Mouse (Mus musculus) layer of hippocampus, adult 8-10 months (tissue): ENCODE measurements around the gene Tctex1d1. TPM values are rescaled to one million over a fixed set of nuclear protein-coding genes. Genes with fewer than 3 reads are reported as not detected.

Experiments
- DNase-seq, 2 experiments: peaks; one replicate each; pipeline ENCODE4 v3.0.0; 2022; ENCODE audit warnings: low spot score in 2 of 2
- total RNA-seq, 4 experiments: library from RNA; stranded (reverse); gene quantifications; 2 replicates each; pipeline ENCODE4 v1.2.4; 2022

Gene Tctex1d1
- 1 to 10 TPM in 1 of 4 experiments, under 1 TPM in 2, not detected in 1; 0.37 to 1.3 (median 0.55) TPM for total RNA-seq

DNA sequence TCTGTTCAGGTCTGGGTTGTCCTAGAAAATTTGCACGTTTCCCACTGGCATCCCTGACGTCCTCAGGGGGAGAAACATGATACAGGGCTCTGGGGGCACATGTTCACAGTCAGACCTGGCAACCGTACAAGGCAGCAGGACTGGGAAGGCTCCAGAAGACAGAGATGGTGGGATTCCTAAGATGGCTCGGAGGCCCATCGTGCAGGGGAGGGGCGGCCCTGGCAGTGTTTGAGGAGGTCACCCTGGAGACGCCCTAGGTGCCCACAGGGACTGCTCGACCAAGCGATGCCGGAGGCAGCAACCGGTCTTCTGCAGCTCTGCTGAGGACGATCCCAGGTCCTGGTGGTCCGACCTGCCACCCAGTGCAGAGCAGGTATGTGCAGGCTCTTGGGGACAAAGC, at the start of gene Tctex1d1:
Gene Tctex1d1 (plus strand): TSS at position 167 of the 400 bp plus-strand sequence.
- no peak for DNase-seq

DNA sequence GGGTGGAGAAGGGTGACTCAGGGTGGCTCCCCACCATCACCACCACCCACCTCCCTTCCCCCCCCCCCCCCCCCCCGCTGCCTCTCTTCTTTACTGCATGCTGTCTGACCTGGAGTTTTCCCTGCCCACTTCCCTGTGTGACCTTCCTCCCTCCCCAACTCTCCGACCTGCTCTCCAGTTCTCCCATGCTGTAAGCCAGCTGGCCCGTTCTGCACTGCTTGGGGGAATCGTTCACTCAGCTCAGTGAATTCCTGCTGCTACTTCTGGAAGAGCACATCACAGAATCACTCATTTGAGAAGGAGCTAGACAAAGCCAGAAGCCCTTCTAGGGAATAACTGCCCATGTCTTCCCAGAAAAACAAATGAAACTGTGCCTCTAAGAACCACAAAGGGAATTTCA, 48.9 kb upstream of the Tctex1d1 start:
- DNase-seq: no peak

DNA sequence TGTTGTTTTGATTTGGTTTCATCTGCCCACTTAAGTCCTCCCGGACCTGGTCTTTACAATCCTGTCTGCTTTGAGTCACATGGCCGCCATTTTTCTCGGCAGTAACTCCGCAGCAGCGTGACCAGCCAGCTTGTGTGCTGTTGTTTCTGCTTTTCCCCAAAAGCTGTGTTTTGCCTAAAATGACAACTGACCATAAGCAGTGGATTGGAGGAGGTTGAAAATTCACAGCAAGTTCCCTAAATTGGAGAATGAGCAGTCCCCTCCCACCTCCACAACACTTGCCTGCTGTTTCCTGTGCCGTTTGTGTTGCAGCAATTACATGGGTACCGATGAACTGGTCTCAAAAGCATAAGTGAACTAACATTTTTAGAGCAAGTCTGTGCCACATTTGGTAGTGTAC, 47.7 kb upstream of the Tctex1d1 start:
- DNase-seq: no peak

DNA sequence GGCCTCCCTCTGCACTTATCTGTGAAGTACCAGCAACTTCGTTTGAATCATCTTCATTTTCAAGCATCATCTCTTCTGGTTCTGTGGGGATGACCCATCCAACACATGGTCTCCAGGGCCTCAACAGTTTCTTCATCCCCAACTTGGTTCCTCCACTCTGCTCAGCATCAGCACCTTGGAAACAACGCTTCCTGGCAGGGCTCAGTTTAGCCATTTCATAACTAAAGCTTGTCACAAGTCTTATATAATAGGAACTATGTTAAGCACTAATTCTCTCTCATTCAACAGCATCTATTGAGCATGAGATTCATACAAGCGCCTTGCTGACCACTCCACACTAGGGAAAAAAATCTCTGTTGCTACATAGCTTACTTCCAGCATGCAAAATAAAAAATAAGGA, 38.1 kb upstream of the Tctex1d1 start:
- DNase-seq: no peak

DNA sequence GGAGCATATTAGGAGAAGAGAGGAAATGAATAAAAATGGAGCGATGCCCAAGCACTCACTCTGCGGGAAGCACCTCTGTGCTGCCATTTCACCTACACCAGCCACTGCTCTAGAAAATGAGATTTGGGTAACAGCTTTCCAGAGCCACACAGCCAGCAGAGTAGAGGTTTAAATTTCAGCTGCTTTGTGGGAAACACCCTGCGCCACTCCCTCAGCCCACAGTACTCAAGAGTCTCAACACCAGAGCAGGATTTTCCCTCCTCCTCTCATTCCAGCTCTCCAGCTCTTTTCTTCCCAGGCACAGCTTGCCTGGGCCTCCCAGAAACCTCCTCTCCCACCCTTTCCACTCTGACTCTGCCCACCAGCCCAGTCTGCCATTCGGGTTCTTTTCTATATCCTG, 37.7 kb upstream of the Tctex1d1 start:
- no peak for DNase-seq

DNA sequence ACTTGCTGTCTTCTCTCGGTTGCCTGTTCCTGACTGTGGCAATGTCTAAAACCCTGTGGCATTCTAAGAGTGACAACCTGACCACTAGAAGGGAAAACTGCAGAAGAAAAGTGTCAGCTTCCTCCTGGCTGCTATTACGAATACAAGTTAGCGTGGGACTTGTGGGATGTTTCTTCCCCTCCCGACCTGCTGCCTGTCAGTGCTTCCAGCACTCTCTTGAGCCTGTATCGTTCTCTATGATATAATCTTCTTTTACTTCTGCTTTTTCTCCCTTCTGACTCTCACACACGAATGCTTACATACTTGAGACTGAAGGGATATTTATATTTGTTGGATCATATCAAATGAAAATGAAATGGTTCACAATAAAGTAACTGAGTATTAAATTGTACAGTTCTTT, 34.1 kb upstream of the Tctex1d1 start:
- DNase-seq: no peak

DNA sequence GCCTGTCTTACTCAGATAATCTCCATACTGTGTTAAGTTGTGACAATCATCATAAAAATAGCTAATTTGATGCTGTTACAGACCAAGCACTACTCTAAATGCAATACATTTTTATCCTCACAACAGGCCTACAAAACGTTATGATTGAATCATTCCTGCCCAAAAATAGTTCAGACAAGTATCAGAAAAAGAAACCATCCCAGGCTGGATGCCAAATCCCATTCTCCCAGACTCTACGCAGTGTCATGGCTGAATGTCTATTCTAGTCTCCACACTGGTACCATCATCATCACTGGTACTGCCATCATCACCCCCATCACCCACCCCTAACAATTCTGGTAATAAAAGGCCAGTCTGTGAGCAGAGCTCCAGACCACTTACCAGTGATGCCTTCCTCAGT, 25.9 kb upstream of the Tctex1d1 start:
- no peak for DNase-seq

DNA sequence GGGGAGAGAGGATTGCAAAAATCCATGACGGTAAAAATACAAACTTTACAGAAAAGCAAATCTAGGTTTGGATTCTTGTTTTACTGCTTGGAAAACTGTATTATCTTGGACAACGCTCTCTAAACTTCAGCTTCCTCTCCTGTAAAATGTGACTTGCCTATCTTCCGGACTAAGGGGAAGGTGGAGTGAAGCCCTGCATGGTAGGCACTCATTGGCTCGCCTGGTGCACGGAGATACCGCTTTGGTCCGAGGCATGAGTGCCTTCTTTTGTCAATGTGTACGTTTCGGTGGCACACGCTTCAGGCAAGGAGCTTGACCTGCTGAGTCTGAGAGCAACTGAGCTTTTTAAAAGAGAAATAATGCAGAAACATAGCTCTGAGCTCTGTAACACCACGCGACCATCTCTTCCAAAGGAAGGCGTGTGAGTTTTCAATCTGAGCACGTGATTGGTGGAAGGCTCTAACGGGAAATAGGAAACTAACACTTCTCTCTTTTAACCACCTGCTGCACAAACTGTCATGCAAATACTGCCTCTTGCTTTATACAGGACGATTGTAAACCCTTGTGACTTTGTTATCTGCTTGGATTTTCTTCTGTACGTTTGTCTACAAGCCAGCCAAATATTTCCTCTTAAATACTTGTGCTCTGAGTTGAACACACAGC, 23.0 kb upstream of the Tctex1d1 start:
- DNase-seq: no peak

DNA sequence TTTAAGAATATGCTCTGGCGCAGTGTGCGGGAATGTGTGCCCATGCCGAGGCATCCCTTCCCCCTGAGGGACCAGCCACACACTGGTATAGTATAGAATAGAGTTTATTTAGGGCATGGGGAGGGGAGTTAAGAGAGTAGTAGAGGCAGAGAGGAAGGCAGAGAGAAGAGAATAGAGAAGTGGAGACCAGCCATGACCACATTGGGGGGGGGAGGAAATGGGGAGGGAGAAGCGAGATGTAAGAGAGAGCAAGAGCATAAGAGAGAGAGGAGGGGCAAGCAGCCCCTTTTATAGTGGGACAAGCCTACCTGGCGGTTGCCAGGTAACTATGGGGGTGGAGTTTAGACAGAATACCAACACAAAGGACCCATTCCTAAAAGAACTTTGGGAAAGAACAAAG, 19.0 kb upstream of the Tctex1d1 start:
- no peak for DNase-seq

DNA sequence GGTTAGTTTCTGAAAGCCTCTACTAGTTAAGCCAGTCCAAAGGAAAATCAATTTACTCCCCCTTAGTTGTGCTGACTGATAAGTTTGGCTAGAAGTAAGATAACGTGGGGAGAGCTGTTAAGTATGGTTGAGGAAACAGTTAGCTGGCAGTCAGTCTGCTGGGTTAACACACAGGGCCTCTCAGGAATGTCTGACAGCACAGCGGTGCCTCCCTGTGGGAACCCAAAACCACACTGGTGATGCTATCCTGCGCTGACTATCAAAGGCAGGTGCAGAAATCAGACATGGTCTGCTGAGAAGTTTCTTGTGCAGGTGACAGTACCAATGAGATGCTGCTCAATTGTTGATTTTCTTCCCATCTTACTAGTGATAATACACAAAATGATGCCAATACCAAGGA, 14.2 kb upstream of the Tctex1d1 start:
- DNase-seq: no peak

DNA sequence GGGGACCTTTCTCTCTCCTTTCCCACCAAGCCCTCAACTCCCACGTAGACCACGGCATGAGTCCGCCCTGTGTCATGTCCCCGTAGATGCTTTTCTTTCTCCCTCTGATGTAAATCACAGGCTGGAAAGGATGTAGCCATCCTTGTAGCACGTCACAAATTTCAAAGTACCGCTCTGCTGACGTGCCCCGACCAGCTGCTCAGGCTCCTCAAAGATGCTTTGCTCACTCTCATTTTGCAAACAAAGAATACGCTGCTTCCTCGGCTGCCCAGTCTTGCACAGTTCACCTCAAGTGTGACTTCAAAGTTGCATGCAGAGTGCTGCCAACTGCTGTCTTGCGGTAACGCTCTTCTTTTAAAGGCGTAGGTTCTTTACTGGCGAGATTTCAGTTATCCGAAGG, 10.6 kb upstream of the Tctex1d1 start:
- no peak for DNase-seq

DNA sequence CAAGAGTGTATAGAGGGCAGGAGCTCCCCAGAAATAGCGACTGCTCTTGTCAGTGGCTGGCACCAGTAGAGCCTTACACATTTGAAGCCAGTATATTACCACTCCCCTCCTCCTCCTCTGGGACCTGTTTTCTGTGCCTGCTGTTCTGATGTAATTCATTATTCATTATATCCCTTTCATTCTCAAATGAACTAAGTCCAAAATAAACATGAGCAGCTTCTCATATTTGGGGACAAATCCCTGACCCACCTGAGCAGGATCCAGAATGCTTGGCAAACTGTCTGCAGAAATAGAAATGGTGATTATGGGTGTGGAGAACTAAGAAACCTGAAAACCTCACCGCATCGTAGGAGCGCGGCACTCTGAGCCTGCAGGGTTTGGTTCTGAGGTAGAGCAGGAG, 8.8 kb upstream of the Tctex1d1 start:
- DNase-seq: no peak

DNA sequence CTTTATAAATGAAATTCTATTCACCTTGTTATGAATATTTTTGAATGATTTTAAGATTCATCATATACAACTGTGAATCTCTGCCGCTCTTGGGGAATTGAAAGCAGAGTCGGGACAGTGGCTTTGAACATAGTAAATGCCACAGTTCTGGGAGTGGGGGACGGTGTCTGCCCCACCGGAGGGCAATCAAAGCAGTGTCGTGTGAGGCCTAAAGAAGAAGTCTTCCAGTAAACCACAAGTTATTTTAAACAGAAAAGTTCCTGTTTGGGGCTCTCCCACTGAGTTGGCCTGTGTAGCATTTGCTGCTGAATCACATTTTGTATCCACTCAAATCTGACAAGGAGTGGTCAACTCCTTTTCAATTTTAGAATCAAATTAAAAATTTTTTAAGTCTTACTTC, 7.2 kb upstream of the Tctex1d1 start:
- DNase-seq: no peak

DNA sequence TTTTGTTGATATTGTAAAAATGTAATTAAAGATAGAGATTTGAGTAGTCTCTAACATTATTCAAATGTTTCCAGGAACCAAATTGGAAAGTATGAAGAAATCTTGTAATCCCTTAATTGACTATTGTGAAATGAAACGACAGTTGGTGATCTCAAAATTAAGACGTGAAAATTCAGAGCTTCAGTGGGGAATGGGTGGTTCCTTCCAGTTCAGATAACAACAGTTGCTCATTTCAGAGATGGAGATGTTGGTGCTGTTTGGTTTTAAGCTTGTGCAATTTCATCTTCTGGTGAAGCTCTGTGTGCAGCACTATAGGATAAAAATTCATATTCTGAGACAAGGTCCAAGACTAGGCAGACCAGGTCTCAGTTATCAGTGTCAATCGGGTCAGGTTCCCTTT, 6.3 kb upstream of the Tctex1d1 start:
- no peak for DNase-seq

DNA sequence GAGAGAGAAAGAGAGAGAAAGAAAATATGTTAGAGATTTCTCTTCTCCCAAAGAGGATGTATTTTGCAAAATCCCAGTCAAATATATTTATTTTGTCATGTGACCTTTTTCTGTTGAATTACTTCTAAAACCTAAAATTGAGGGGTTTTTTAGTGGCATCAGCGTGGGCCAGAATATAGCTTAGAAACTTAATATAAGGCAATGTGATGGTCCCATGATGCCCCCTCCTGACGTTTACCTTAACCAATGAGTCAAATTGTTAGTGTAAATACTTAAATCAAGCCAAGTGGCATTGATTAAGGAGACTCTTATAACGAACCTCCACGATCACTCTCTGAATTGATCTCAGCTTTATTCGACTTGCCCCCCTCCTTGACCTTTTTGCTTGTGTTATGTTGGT, 4.2 kb upstream of the Tctex1d1 start:
- no peak for DNase-seq

DNA sequence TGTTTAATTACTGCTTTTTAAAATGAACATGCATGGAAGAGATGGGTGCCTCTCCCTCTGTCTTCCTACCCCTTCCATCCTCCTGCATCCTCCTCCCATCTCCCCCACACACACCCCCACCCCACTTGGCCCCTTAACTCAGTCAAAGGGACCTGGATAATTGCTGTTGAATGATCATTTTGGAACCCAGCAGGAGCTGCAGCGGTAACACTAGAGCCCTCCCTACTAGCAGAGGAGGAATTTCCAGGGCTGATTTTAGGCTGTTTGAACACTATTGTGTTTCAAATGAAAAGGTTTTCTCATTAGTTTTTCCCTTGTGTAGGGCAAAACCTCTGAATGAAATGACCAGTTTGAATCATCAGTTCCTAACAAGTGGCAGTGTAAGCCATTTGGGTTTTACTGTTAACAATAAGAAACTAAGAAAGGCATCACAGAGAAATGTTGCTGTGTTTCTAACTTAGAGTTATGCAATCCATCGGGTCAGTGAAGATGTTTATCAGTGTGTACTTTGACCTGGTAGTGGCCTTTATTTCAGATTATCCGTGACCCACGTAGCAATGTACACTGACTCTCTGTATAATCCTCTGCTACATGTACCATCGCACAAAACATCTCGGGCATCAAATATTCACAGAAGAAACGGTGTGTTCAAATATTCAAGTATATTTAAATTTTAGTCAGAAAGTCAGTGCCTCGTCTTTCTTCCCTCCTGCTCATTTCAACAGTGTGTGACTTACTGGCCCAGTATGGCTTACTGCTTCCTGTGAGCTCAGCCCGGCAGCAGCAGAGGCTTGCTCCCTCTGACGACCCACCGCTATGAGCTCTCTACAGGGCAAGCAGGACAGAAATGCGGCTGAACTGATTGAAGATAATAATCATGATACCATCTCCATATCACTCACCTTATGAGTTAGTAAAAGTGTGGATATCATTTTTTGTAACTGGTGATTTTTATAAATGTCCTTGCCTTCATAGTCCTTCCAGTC, 1.8 kb upstream of the Tctex1d1 start:
- DNase-seq: no peak

DNA sequence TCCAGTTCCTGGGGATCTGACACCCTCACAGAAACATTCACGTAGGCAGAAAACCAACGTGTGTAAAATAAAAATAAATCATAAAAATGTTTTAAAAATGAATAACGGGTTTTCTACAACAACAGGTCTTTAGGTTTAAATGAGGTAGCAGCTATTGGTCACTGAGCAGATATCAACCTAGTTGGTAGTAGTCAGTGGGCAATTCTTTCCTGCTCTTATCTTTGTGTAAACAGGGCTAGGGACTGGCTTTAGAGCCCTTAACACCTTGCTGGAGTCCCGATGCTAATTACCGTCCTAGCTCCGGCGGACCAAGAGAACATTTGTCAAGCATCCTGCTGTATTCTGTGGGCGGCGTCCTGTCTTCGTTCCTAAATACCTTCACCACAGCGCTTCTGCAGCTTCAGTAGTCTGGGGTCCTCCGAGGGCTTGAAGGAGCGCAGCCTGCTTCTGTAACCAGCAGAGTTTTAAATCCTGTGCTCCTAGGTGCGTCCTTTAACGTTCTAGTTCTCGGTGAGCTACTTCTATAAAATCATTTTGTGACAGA, 556 bp upstream of the Tctex1d1 start:
- DNase-seq: no peak

DNA sequence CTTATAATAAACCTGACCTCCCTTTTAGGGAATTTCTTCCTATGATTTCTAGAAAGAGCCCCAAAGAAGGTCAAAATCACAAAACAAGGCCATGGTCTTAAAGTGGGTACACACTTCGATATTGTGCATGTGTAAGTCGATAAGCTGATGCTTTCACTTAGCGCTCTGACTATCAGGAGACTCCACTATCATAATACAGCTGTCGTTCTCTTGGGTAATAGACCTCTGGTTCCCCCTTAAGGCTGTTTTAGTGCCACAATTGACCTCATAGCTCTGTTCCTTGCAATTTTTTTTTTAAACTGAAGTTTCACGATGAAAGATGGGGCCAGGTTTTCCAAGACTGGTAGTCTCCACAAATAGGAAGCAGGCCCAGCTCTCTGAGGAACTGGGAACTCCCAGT, 979 bp downstream of the Tctex1d1 start:
- no peak for DNase-seq

DNA sequence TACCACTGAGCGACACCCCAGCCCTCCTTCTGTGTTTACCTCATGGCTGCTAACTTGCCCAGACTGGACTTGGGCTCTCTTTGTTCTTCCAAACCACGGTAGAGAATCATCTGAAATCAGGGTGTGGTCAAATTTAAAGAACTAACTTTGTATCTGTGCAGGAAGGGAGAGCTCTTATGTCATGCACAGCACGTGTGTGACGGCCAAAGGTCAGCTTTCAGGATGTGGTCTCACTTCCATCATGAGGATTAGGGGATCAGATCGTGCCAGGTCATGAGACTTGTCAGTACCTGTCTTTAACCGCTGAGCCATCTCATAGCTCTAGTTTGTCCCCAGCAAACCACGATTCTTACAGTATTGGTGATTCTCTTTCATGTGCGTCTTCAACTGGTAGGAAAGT, 3.3 kb downstream of the Tctex1d1 start:
- no peak for DNase-seq

DNA sequence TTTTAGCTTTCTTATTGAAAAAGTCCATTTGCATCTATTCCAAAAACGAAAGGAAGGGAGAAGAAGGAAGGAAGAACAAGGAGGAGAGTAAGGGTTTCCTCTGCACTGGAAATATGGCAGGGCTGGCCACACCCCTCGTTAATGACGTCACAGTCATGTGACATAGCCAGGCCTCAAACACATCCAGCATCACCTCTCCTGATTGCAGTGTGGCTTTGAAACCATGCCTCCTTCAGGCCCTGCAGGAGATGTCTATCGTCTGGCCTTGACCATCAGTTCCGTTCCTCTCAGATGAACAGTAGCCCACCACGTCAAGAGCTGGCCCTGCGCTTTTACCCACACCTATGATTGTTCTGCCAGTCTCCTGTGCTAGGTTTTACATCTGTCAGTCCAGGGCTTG, 7.8 kb downstream of the Tctex1d1 start:
- no peak for DNase-seq

DNA sequence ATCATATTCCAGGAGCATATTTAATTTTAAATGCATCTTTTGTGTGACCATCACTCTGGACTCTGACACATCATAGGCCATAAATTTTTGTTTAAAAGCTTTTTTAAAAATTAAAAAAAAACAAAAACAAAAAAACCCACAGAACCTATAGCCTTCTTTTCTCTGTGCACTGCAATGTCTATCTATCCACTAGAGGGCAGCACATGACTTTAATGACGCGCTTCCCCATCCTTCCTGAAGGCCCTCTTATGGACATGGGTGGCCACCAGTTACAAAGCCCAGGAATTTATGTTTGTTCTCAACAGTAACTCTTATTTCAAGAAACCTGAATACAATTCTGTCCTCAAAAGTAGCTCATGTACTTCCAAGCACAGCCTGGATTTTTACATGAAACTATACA, 8.5 kb downstream of the Tctex1d1 start:
- DNase-seq: peak in 1 of 2 experiments; percentile 43

DNA sequence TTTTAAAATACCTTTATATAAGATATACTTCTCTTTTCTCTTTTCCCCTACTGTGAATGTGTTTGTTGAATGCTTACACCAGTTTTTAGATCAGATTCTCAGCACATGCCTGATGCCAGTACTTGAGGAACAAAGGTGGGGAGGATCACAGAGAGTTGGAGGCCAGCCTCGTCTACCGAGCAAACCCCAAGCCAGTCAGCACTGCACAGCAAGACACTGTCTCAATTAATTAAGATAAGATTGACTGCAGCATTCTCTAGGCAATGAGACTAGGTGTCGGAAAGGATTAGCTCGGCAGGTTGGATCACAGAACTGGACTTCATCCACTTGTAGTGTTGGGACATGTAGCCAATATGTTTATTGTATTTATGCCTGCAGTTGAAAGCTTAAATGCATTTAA, 8.9 kb downstream of the Tctex1d1 start:
- DNase-seq: no peak

DNA sequence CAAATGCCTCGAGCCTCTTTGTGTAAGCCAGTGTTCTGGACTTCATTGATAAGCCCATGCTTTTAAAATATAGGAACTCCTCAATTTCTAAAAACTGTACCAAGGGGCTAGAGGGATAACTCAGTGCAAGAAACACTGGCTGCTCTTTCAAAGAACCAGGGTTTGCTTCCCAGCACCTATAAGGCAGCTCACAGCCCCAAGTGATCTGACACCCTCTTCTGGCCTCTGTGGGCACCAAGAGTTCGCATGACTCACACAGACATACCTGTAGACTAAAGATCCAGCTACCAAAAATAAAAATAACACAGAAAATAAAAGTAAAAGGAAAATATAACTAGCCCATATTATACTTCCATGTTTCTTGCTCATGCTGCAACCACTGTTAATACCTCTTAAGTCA, 9.3 kb downstream of the Tctex1d1 start:
- DNase-seq: no peak
